Mouse (Mus musculus): ENCODE data around the gene Tlx2.

DNA sequence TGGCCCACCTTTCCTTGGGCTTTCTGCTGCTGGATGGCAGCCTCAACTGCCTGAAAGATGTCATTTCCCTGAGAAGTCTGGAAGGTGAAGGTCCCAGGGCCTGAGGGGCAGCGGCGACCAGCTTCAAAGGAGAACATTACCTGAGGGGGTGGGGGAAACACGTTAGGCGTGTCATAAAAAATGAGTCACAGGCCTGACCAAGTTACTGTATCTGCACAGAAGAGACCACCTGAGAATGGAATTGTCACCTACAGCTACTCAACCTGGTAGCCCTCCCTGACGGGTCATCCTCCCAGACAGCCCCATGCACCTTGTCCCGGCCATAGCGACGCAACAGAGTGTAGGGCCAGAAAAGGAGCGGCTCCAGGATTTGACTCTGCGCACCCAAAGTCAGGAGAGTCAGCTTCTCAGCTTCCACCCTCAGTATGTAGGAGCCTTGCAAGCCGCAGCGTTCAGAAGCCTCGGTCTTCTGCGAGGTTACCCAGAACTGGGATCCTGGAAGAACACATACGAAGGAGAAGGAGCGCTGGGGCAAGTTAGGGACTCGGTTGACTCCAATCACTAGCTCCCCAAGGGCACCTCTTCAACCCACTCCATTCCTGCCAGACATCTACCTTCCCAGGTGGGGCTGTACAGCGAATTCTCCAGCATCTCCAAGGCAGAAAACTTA lies 38.0 kb downstream of the Tlx2 start:
- TF ChIP-seq POLR2AphosphoS2 (IDR thresholded peaks at IDR 0.05; ENCODE audit: insufficient read length, low read depth) (no peak), POLR2A (IDR thresholded peaks at IDR 0.05; ENCODE audit: insufficient read length, low read depth) (no peak), TCF12 (IDR thresholded peaks at IDR 0.05; ENCODE audit: insufficient read depth, poor library complexity, severe bottlenecking) (no peak), MAX (IDR thresholded peaks at IDR 0.05; ENCODE audit: low read depth) (no peak), SRF (IDR thresholded peaks at IDR 0.05; ENCODE audit: control insufficient read depth, insufficient read length, low read depth) (no peak), USF1 (IDR thresholded peaks at IDR 0.05; ENCODE audit: low read depth) (no peak), E2F4 (IDR thresholded peaks at IDR 0.05; ENCODE audit: insufficient read depth) (no peak), MYOD1 (IDR thresholded peaks at IDR 0.05; ENCODE audit: control insufficient read depth in 1 of 3, insufficient read length in 2 of 3, low read depth in 2 of 3) (no peak), TCF3 (IDR thresholded peaks at IDR 0.05; ENCODE audit: insufficient read length, low read depth) (no peak), MYOG (IDR thresholded peaks at IDR 0.05; ENCODE audit: control insufficient read depth in 1 of 3, insufficient read depth in 1 of 3, insufficient read length in 2 of 3, low read depth in 2 of 3) (no peak), CEBPB (IDR thresholded peaks at IDR 0.05; ENCODE audit: insufficient read depth, poor library complexity, severe bottlenecking) (no peak)
